Mouse (Mus musculus): ENCODE results near the gene Plxnc1.

Plxnc1 gene

GRCm38 (mm10) chr10:94918618-94919017, 26.0 kb downstream of the Plxnc1 start:
- Histone ChIP-seq H3K36me3 (ENCODE audit: control insufficient read depth, insufficient read depth, low read length, poor library complexity, severe bottlenecking) (no peaks in the 10 kb centered on the region), H3K27me3 (ENCODE audit: control insufficient read depth, insufficient read depth, low read length, poor library complexity, severe bottlenecking) (no peaks in the 10 kb centered on the region)
- no peak for DNase-seq (ENCODE audit: low read depth, low spot score)

- H3K27me3 ChIP-seq (ENCODE audit: control insufficient read depth, insufficient read depth, low read length, poor library complexity, severe bottlenecking) = no peaks in the 10 kb centered on the region
- DNase-seq (ENCODE audit: low read depth, low spot score) = no peak
- no peaks in the 10 kb centered on the region for H3K36me3 ChIP-seq (ENCODE audit: control insufficient read depth, insufficient read depth, low read length, poor library complexity, severe bottlenecking)
Observed at GRCm38 (mm10) chr10:94917990-94918389, 26.6 kb downstream of the Plxnc1 start.

GRCm38 (mm10) chr10:94917354-94917753, 27.3 kb downstream of the Plxnc1 start:
- Histone ChIP-seq H3K36me3 (ENCODE audit: control insufficient read depth, insufficient read depth, low read length, poor library complexity, severe bottlenecking) (no peaks in the 10 kb centered on the region), H3K27me3 (ENCODE audit: control insufficient read depth, insufficient read depth, low read length, poor library complexity, severe bottlenecking) (no peaks in the 10 kb centered on the region)
- peak; percentile 54 for DNase-seq (ENCODE audit: low read depth, low spot score)

GRCm38 (mm10) chr10:94916610-94917009, 28.0 kb downstream of the Plxnc1 start:
- Histone ChIP-seq H3K36me3 (ENCODE audit: control insufficient read depth, insufficient read depth, low read length, poor library complexity, severe bottlenecking) (no peaks in the 10 kb centered on the region), H3K27me3 (ENCODE audit: control insufficient read depth, insufficient read depth, low read length, poor library complexity, severe bottlenecking) (no peaks in the 10 kb centered on the region)
- DNase-seq (ENCODE audit: low read depth, low spot score) = no peak

GRCm38 (mm10) chr10:94915746-94916145, 28.9 kb downstream of the Plxnc1 start:
- no peaks in the 10 kb centered on the region for H3K36me3 ChIP-seq (ENCODE audit: control insufficient read depth, insufficient read depth, low read length, poor library complexity, severe bottlenecking)
- no peak for DNase-seq (ENCODE audit: low read depth, low spot score)
- H3K27me3 ChIP-seq (ENCODE audit: control insufficient read depth, insufficient read depth, low read length, poor library complexity, severe bottlenecking) = no peaks in the 10 kb centered on the region

- Histone ChIP-seq H3K36me3 (ENCODE audit: control insufficient read depth, insufficient read depth, low read length, poor library complexity, severe bottlenecking) (no peaks in the 10 kb centered on the region), H3K27me3 (ENCODE audit: control insufficient read depth, insufficient read depth, low read length, poor library complexity, severe bottlenecking) (no peaks in the 10 kb centered on the region)
- no peak for DNase-seq (ENCODE audit: low read depth, low spot score)
Observed at GRCm38 (mm10) chr10:94914081-94914480, 30.6 kb downstream of the Plxnc1 start.

GRCm38 (mm10) chr10:94913336-94913739, 31.3 kb downstream of the Plxnc1 start:
- Histone ChIP-seq H3K36me3 (ENCODE audit: control insufficient read depth, insufficient read depth, low read length, poor library complexity, severe bottlenecking) (no peaks in the 10 kb centered on the region), H3K27me3 (ENCODE audit: control insufficient read depth, insufficient read depth, low read length, poor library complexity, severe bottlenecking) (no peaks in the 10 kb centered on the region)
- DNase-seq (ENCODE audit: low read depth, low spot score) = peak; percentile 32

- no peaks in the 10 kb centered on the region for H3K36me3 ChIP-seq (ENCODE audit: control insufficient read depth, insufficient read depth, low read length, poor library complexity, severe bottlenecking)
- DNase-seq (ENCODE audit: low read depth, low spot score) = no peak
- no peaks in the 10 kb centered on the region for H3K27me3 ChIP-seq (ENCODE audit: control insufficient read depth, insufficient read depth, low read length, poor library complexity, severe bottlenecking)
Observed at GRCm38 (mm10) chr10:94912551-94912950, 32.1 kb downstream of the Plxnc1 start.

GRCm38 (mm10) chr10:94911102-94911501, 33.5 kb downstream of the Plxnc1 start:
- Histone ChIP-seq H3K27me3 (ENCODE audit: control insufficient read depth, insufficient read depth, low read length, poor library complexity, severe bottlenecking) (no peaks in the 10 kb centered on the region), H3K36me3 (ENCODE audit: control insufficient read depth, insufficient read depth, low read length, poor library complexity, severe bottlenecking) (0 out of 2 replicates have a peak, but pooled peaks cover under 1% of the 10 kb centered on the region)
- no peak for DNase-seq (ENCODE audit: low read depth, low spot score)

GRCm38 (mm10) chr10:94910570-94910969, 34.1 kb downstream of the Plxnc1 start:
- Histone ChIP-seq H3K36me3 (ENCODE audit: control insufficient read depth, insufficient read depth, low read length, poor library complexity, severe bottlenecking) (0 out of 2 replicates have a peak, but pooled peaks cover 1% of the 10 kb centered on the region), H3K27me3 (ENCODE audit: control insufficient read depth, insufficient read depth, low read length, poor library complexity, severe bottlenecking) (no peaks in the 10 kb centered on the region)
- no peak for DNase-seq (ENCODE audit: low read depth, low spot score)

GRCm38 (mm10) chr10:94909789-94910188, 34.8 kb downstream of the Plxnc1 start:
- no peak for DNase-seq (ENCODE audit: low read depth, low spot score)
- Histone ChIP-seq H3K36me3 (ENCODE audit: control insufficient read depth, insufficient read depth, low read length, poor library complexity, severe bottlenecking) (0 out of 2 replicates have a peak, but pooled peaks cover 1% of the 10 kb centered on the region), H3K27me3 (ENCODE audit: control insufficient read depth, insufficient read depth, low read length, poor library complexity, severe bottlenecking) (no peaks in the 10 kb centered on the region)

GRCm38 (mm10) chr10:94908976-94909717, 35.5 kb downstream of the Plxnc1 start:
- DNase-seq (ENCODE audit: low read depth, low spot score) = peak; percentile 48
- H3K36me3 ChIP-seq (ENCODE audit: control insufficient read depth, insufficient read depth, low read length, poor library complexity, severe bottlenecking) = 0 out of 2 replicates have a peak, but pooled peaks cover 1% of the 10 kb centered on the region
- H3K27me3 ChIP-seq (ENCODE audit: control insufficient read depth, insufficient read depth, low read length, poor library complexity, severe bottlenecking) = no peaks in the 10 kb centered on the region

- DNase-seq (ENCODE audit: low read depth, low spot score) = no peak
- no peaks in the 10 kb centered on the region for H3K27me3 ChIP-seq (ENCODE audit: control insufficient read depth, insufficient read depth, low read length, poor library complexity, severe bottlenecking)
- H3K36me3 ChIP-seq (ENCODE audit: control insufficient read depth, insufficient read depth, low read length, poor library complexity, severe bottlenecking) = peaks cover 1% of the 10 kb centered on the region; the same call in 1 of the 2 replicates
Observed at GRCm38 (mm10) chr10:94905689-94906473, 38.8 kb downstream of the Plxnc1 start.

- DNase-seq (ENCODE audit: low read depth, low spot score) = no peak
- H3K36me3 ChIP-seq (ENCODE audit: control insufficient read depth, insufficient read depth, low read length, poor library complexity, severe bottlenecking) = peaks cover 1% of the 10 kb centered on the region; the same call in 1 of the 2 replicates
- H3K27me3 ChIP-seq (ENCODE audit: control insufficient read depth, insufficient read depth, low read length, poor library complexity, severe bottlenecking) = no peaks in the 10 kb centered on the region
Observed at GRCm38 (mm10) chr10:94905219-94905618, 39.4 kb downstream of the Plxnc1 start.

- no peak for DNase-seq (ENCODE audit: low read depth, low spot score)
- H3K27me3 ChIP-seq (ENCODE audit: control insufficient read depth, insufficient read depth, low read length, poor library complexity, severe bottlenecking) = no peaks in the 10 kb centered on the region
- peaks cover 3% of the 10 kb centered on the region; the same call in 1 of the 2 replicates for H3K36me3 ChIP-seq (ENCODE audit: control insufficient read depth, insufficient read depth, low read length, poor library complexity, severe bottlenecking)
Observed at GRCm38 (mm10) chr10:94896950-94897349, 47.7 kb downstream of the Plxnc1 start.

Measured in splenic B cell, adult 2 months (primary cell).